Mouse (Mus musculus): ENCODE data around the gene Ptgfr. TPM values are rescaled to one million over a fixed set of nuclear protein-coding genes. Genes with fewer than 3 reads are reported as not detected.

Gene Ptgfr
- polyA plus RNA-seq, 1 experiment from 2014 or later, result 1.7 TPM

DNA sequence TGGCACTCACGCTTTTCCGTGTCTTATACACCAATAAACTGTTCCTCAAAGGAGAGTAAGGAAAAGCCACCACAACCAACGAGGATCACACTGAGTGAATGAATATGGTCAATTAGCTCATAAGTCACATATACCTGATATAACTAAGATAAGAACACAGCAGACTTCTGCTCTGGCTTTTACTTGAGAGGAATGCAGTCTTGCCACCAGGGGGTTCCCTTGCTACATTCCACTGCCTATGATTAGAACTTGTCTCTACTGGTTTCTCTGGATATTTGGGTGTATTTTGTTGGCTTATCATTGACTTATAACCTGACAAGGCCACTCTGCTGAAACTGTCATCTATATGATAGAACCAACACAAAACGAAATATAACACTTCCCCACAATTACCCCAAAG, 62.3 kb downstream of the Ptgfr start:
- Histone ChIP-seq H3K4me3 (replicated peaks; ENCODE audit: low read length) (no peak overlapping the region), H3K9me3 (replicated peaks; ENCODE audit: control insufficient read depth, low read length) (no peaks in the 10 kb centered on the region), H3K36me3 (ENCODE audit: control insufficient read depth, insufficient read depth, low read length) (no peaks in the 10 kb centered on the region), H3K27ac (ENCODE audit: low read length) (no peak overlapping the region), H3K4me1 (ENCODE audit: control insufficient read depth, insufficient read depth, low read length) (no peaks in the 10 kb centered on the region), H3K4me2 (ENCODE audit: low read depth, low read length) (no peak overlapping the region), H3K27me3 (ENCODE audit: control insufficient read depth, insufficient read depth, low read length) (no peaks in the 10 kb centered on the region), H3K9ac (ENCODE audit: low read length) (no peak overlapping the region)
- ATAC-seq (ENCODE audit: insufficient read depth, low FRiP score), result no peak
- WGBS, result 65% methylated on average over 4 of the region's 4 CpGs

DNA sequence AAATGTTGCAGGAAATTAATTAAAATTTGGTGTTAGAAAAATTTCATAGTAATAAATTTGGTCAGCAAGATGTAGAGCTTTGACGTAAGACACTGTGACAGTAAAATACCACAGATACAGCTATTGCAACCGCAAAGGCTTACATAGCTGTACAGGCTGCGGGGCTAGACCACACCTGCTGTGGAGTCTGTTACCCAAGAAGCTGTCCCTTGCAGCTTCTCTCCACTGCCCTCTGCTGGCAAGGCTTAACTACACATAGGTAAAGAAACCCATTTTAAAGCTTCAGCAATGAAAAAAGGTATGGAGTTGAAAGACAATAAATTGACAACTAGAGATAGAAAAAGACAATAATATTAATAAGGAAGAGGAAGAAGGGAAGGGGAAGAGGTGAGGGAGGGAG, 66.4 kb downstream of the Ptgfr start:
- no peak for ATAC-seq (ENCODE audit: insufficient read depth, low FRiP score)
- Histone ChIP-seq H3K27me3 (ENCODE audit: control insufficient read depth, insufficient read depth, low read length) (no peaks in the 10 kb centered on the region), H3K27ac (ENCODE audit: low read length) (no peak overlapping the region), H3K4me2 (ENCODE audit: low read depth, low read length) (no peak overlapping the region), H3K4me3 (replicated peaks; ENCODE audit: low read length) (no peak overlapping the region), H3K9ac (ENCODE audit: low read length) (no peak overlapping the region), H3K4me1 (ENCODE audit: control insufficient read depth, insufficient read depth, low read length) (no peaks in the 10 kb centered on the region), H3K36me3 (ENCODE audit: control insufficient read depth, insufficient read depth, low read length) (no peaks in the 10 kb centered on the region), H3K9me3 (replicated peaks; ENCODE audit: control insufficient read depth, low read length) (no peaks in the 10 kb centered on the region)
- 55% methylated on average over 3 of the region's 3 CpGs for WGBS

- Histone ChIP-seq H3K9ac (ENCODE audit: low read length) (no peak within 1 kb of the TSS), H3K27ac (ENCODE audit: low read length) (no peak within 1 kb of the TSS), H3K4me2 (ENCODE audit: low read depth, low read length) (peak within 1 kb of the TSS; percentile 39; the same call in 1 of the 2 replicates), H3K27me3 (ENCODE audit: control insufficient read depth, insufficient read depth, low read length) (no peaks in the 10 kb centered on the region), H3K36me3 (ENCODE audit: control insufficient read depth, insufficient read depth, low read length) (no peaks in the 10 kb centered on the region), H3K4me3 (replicated peaks; ENCODE audit: low read length) (peak within 1 kb of the TSS; percentile 23; the same call in 1 of the 2 replicates), H3K9me3 (replicated peaks; ENCODE audit: control insufficient read depth, low read length) (no peaks in the 10 kb centered on the region), H3K4me1 (ENCODE audit: control insufficient read depth, insufficient read depth, low read length) (no peaks in the 10 kb centered on the region)
- ATAC-seq (ENCODE audit: insufficient read depth, low FRiP score), result 0 out of 2 replicates have a peak, but pooled peaks have one; percentile 13
- WGBS, result 37% methylated on average over 7 of the region's 7 CpGs
These were observed 87.7 kb downstream of the Ptgfr start, which contains the start of gene Ifi44 for GRCm38 (mm10) chr3:151749737-151750136. Gene Ifi44 (minus strand): TSS chr3:151749960.

DNA sequence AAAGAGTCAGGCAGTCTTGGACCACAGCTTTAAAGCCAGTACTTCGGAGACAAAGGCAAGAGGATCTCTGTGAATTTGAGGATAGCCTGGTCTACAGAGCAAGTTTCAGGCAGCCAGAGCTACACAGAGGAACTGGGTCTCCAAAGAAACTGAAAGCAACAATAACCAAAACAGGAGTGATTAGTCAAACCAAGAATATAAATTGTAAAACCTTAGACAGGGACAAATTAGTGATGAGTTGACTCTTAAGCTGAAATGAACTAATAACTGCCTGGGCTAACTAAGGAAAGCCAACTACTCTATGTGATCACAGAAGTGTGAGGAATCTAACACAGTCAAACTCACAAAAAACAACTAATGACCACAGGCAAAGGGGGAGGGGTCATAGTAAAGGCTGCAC, 88.9 kb downstream of the Ptgfr start:
- H3K4me3 ChIP-seq (replicated peaks; ENCODE audit: low read length), result no peak overlapping the region
- H3K27ac ChIP-seq (ENCODE audit: low read length), result no peak overlapping the region
- ATAC-seq (ENCODE audit: insufficient read depth, low FRiP score), result no peak
- H3K36me3 ChIP-seq (ENCODE audit: control insufficient read depth, insufficient read depth, low read length), result no peaks in the 10 kb centered on the region
- no peak overlapping the region for H3K9ac ChIP-seq (ENCODE audit: low read length)
- 77% methylated on average over 1 of the region's 1 CpGs for WGBS
- H3K27me3 ChIP-seq (ENCODE audit: control insufficient read depth, insufficient read depth, low read length), result no peaks in the 10 kb centered on the region
- H3K4me2 ChIP-seq (ENCODE audit: low read depth, low read length), result no peak overlapping the region
- no peaks in the 10 kb centered on the region for H3K4me1 ChIP-seq (ENCODE audit: control insufficient read depth, insufficient read depth, low read length)
- H3K9me3 ChIP-seq (replicated peaks; ENCODE audit: control insufficient read depth, low read length), result no peaks in the 10 kb centered on the region

Other genes with a start within 250 kb of the Ptgfr start
- 0.39 and 0.49 TPM in 2 replicates for gene Ifi44, start 87.7 kb downstream of the Ptgfr start, polyA plus RNA-seq (2015; fragmentation: Nextera tagmentation; extraction: Ambion mirVana)
- gene Ifi44l, start 74.7 kb downstream of the Ptgfr start, polyA plus RNA-seq (2015; fragmentation: Nextera tagmentation; extraction: Ambion mirVana), result not detected in 2 replicates